Mouse (Mus musculus) retina, postnatal 1 day (tissue): Measurements from ENCODE around the gene Hnrnpul2.
"Not testable (repeated sequence)": the region's sequence is repeated elsewhere in the genome, so short reads cannot be mapped to it uniquely, and the experiment has no call there.

Source experiments
- DNase-seq: peaks from one replicate; pipeline ENCODE4 v3.0.0-alpha.2; 2012

The Hnrnpul2 gene

GRCm38 (mm10) chr19:8853117-8853516 lies 33.3 kb downstream of the Hnrnpul2 start:
- no peak for DNase-seq

GRCm38 (mm10) chr19:8857689-8858088 lies 37.9 kb downstream of the Hnrnpul2 start:
- peak; percentile 60 for DNase-seq

- DNase-seq = peak; percentile 29
Measured at GRCm38 (mm10) chr19:8859018-8859417, 39.2 kb downstream of the Hnrnpul2 start.

- DNase-seq = no peak
Measured at GRCm38 (mm10) chr19:8864265-8864664, 44.5 kb downstream of the Hnrnpul2 start.

GRCm38 (mm10) chr19:8870381-8870780 lies 50.6 kb downstream of the Hnrnpul2 start:
- not testable (repeated sequence) for DNase-seq

- peak; percentile 14 for DNase-seq
Measured at GRCm38 (mm10) chr19:8870838-8871237, 51.0 kb downstream of the Hnrnpul2 start.

GRCm38 (mm10) chr19:8871267-8872186 lies 51.7 kb downstream of the Hnrnpul2 start, which contains the start of gene Ubxn1:
TSS of gene Ubxn1 (plus strand) at chr19:8871496.
- DNase-seq = peak; percentile 99

GRCm38 (mm10) chr19:8872266-8872840 lies 52.5 kb downstream of the Hnrnpul2 start:
- DNase-seq = no peak

- no peak for DNase-seq
Measured at GRCm38 (mm10) chr19:8875031-8875430, 55.2 kb downstream of the Hnrnpul2 start.

GRCm38 (mm10) chr19:8880311-8881033 lies 60.7 kb downstream of the Hnrnpul2 start, which contains the start of gene Uqcc3:
TSS of gene Uqcc3 (minus strand) at chr19:8880923.
- peak; percentile 94 for DNase-seq

- no peak for DNase-seq
Measured at GRCm38 (mm10) chr19:8881034-8881392, 61.2 kb downstream of the Hnrnpul2 start.

- DNase-seq = peak; percentile 86
Measured at GRCm38 (mm10) chr19:8883616-8884015, 63.8 kb downstream of the Hnrnpul2 start, which contains the start of the genes Lbhd1 and Gm49403. TSS of gene Lbhd1 (plus strand) at chr19:8883732. TSS of gene Gm49403 (plus strand) at chr19:8883930.
